Mouse (Mus musculus) heart, adult 2 months (tissue): ENCODE measurements around the gene Pawr. TPM values are rescaled to one million over a fixed set of nuclear protein-coding genes. Genes with fewer than 3 reads are reported as not detected.
"Not testable (repeated sequence)": the region's sequence is repeated elsewhere in the genome, so short reads cannot be mapped to it uniquely, and the experiment has no call there.

ENCODE experiments used
- DNase-seq, 2 experiments: peaks; one replicate each; pipeline ENCODE4 v3.0.0; 2021
- H3K27ac ChIP-seq: fragments of 200-600 bp; 2 replicates; pipeline ENCODE4 v1.8.1; 2022
- H3K27me3 ChIP-seq: fragments of 200-500 bp; 2 replicates; pipeline ENCODE4 v1.6.1; 2012; ENCODE audit warnings: mild to moderate bottlenecking, low read length, inconsistent platforms, mixed read lengths; ENCODE audit not compliant: control insufficient read depth, insufficient read depth
- H3K36me3 ChIP-seq: fragments of 200-500 bp; 2 replicates; pipeline ENCODE4 v1.6.1; 2012; ENCODE audit warnings: low read length, inconsistent platforms; ENCODE audit not compliant: control insufficient read depth, insufficient read depth
- H3K4me1 ChIP-seq: fragments of 200-500 bp; 2 replicates; pipeline ENCODE4 v1.6.1; 2011; ENCODE audit warnings: low read length; ENCODE audit not compliant: control insufficient read depth, insufficient read depth
- H3K4me3 ChIP-seq: fragments of 200-600 bp; 2 replicates; pipeline ENCODE4 v1.8.1; 2022
- H3K79me2 ChIP-seq: fragments of 200-500 bp; replicated peaks from 2 replicates; pipeline ENCODE4 v1.6.1; 2012; ENCODE audit warnings: mild to moderate bottlenecking, inconsistent platforms, low read length, moderate library complexity, mixed read lengths; ENCODE audit not compliant: control insufficient read depth, insufficient read depth
- H3K9ac ChIP-seq: fragments of 200-500 bp; 2 replicates; pipeline ENCODE4 v1.6.1; 2012; ENCODE audit warnings: low read depth, mild to moderate bottlenecking, control low read depth, inconsistent platforms, low read length, mixed read lengths
- CTCF ChIP-seq: fragments of 200-600 bp; IDR thresholded peaks from 2 replicates; pipeline ENCODE4 v1.8.1; 2022; ENCODE audit warnings: antibody characterized with exemption, mild to moderate bottlenecking, moderate library complexity
- EP300 ChIP-seq: fragments of 200-500 bp; IDR thresholded peaks from 2 replicates; pipeline ENCODE4 v1.6.1; 2011; ENCODE audit warnings: low read depth, low read length, control low read depth; ENCODE audit not compliant: insufficient read depth
- POLR2A ChIP-seq: fragments of 200-500 bp; IDR thresholded peaks from 2 replicates; pipeline ENCODE4 v1.6.1; 2011; ENCODE audit warnings: mild to moderate bottlenecking, low read depth, low read length, control low read depth; ENCODE audit not compliant: insufficient read depth
- WGBS: fragments of 180-500 bp; shearing (Covaris S2); methylation state at CpG from one replicate; pipeline ENCODE4 v1.1.7; 2018; 5-methylcytosine and 5-hydroxymethylcytosine counted together
- intact Hi-C: fragments of 180-260 bp; cut with DNase I; formaldehyde crosslinking; loops from one replicate; pipeline ENCODE4 v1.15.1; 2025
- polyA plus RNA-seq: library from polyadenylated mRNA; depleted of rRNA; stranded (reverse); fragments of >200 nt; gene quantifications from 2 replicates; pipeline ENCODE4 v1.2.3, GENCODE M21; 2012
- total RNA-seq, 2 experiments: library from RNA; stranded (reverse); gene quantifications; 2 replicates each; pipeline ENCODE4 v1.2.3; 2021

Pawr gene
- total and polyA plus RNA-seq, 3 experiments, result 2.0 to 3.5 (median 2.5) TPM

DNA sequence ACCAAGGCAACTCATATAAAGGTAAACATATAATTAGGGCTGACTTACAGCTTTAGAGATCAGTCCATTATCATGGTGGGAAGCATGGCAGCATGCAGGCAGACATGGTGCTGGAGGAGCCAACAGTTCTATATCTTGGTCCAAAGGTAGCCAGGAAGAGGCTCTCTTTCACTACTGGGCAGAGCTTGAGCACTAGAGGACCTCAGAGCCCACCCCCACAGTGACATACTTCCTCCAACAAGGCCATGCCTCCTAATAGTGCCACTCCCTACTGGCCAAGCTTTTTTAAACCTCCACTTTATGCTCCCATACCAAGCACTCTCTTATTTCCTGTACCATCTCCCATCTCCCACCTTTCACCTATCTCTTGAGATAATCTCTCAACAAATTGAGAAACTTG lies 11.8 kb downstream of the Pawr start:
- DNase-seq, result no peak
- Histone ChIP-seq H3K27ac (no peak overlapping the region), H3K36me3 (no peaks in the 10 kb centered on the region), H3K27me3 (no peaks in the 10 kb centered on the region), H3K79me2 (no peaks in the 10 kb centered on the region), H3K9ac (no peak overlapping the region), H3K4me1 (no peaks in the 10 kb centered on the region), H3K4me3 (no peak overlapping the region)
- intact Hi-C loops, result loop anchor here (5.0 kb wide), 1 partner anchor 74 kb away; no protein-coding TSS in a partner anchor
- no peak for TF ChIP-seq CTCF
- no peak for TF ChIP-seq POLR2A
- TF ChIP-seq EP300, result no peak

DNA sequence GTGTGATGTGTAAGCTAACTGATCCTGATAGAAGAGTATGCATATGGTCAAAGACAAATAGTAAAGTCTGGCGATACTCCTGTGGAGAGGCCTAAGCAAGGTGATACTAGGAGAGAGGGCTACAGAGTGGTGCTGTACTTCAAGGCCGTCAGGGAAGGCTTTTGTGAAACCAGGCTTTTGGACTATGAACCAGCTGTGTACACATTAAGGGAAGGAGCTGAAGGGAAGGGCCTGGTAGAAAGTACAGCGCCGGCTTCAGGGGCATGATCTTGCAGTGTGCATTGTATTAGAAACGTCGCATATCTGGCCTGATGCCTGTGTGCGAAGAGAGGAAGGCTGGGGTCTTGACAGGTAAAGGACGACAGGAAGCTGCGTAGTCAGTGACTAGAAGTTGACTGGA lies 13.2 kb downstream of the Pawr start:
- intact Hi-C loops, result no loop called here
- H3K4me3 ChIP-seq, result no peak overlapping the region
- H3K9ac ChIP-seq, result no peak overlapping the region
- no peaks in the 10 kb centered on the region for H3K27me3 ChIP-seq
- H3K79me2 ChIP-seq, result no peaks in the 10 kb centered on the region
- 95% methylated on average over 9 of the region's 9 CpGs for WGBS
- no peak for TF ChIP-seq EP300
- TF ChIP-seq POLR2A, result no peak
- TF ChIP-seq CTCF, result no peak
- DNase-seq, result no peak
- no peaks in the 10 kb centered on the region for H3K36me3 ChIP-seq
- H3K27ac ChIP-seq, result no peak overlapping the region
- no peaks in the 10 kb centered on the region for H3K4me1 ChIP-seq

DNA sequence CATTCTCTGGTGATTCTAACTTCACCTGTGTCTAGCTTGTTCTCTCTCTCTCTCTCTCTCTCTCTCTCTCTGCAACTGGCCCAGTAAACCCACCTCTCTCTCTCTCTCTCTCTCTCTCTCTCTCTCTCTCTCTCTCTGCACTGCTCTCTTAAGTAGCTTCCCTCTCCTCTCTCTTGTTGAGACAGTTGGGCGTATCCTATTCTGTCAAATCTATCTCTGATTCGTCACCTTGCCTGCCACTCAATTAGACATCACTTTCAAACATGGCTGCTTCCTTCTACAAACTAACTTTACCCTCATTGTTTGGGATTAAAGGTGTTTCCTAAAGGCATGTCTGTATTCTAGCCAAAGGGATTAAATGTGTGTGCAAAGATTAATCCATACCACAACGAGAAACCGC lies 14.4 kb downstream of the Pawr start:
- 96% methylated on average over 4 of the region's 4 CpGs for WGBS
- H3K4me3 ChIP-seq, H3K27ac ChIP-seq, H3K4me1 ChIP-seq, DNase-seq, H3K27me3 ChIP-seq, H3K36me3 ChIP-seq, H3K79me2 ChIP-seq, intact Hi-C loops, H3K9ac ChIP-seq: not testable (repeated sequence)

DNA sequence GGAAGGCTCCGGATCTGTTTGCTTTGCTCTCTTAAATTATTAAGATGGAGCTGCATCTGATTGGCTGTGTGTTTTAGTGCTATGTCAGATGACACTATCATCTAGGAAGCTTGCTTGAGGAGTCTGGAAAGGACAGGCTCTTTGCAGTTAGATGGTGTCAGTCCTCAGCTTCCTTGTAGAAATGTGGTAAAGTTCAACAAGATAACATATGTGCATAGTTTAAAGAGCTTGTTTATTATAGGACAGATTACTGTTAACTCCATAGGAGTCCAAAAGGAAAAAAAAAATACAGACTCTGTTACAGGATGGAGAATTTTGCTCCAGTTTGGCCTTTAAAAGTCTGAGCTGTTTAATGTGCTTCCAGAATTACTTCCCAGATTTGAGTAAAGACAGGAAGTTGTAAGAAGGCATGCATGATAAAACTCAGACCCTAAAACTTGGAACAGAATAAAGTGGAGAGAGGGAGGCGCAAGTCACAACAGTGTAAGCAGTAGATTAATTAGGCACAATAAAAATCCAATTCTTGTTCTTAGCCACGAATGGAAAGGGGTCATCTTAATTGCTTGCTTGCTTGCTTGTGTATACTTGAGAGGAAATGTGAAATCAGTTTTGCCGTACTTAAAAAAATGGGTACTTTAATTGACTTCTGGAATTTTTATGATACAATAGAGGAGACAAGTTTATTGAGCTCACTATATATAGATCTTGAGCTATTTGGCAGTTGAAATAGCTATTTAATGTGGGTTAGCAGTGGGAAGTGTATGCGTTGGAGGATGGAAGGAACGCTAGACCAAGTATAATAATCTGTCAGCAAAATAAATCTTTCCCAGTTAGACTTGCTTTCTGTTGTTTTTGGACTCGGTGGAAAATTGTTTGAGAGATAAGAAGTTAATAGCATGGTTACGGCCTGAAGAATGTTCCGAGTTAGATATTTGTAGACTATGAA lies 18.5 kb downstream of the Pawr start:
- no peak for DNase-seq
- no peak overlapping the region; the same call in 1 of the 2 replicates for H3K27ac ChIP-seq
- H3K4me1 ChIP-seq, result no peaks in the 10 kb centered on the region; the same call in 1 of the 2 replicates
- no peaks in the 10 kb centered on the region for H3K27me3 ChIP-seq
- no peak overlapping the region for H3K9ac ChIP-seq
- no peaks in the 10 kb centered on the region for H3K79me2 ChIP-seq
- 46% methylated on average over 9 of the region's 9 CpGs for WGBS
- no peak overlapping the region for H3K4me3 ChIP-seq
- TF ChIP-seq EP300, result no peak
- TF ChIP-seq POLR2A, result no peak
- no peak for TF ChIP-seq CTCF
- intact Hi-C loops, result no loop called here
- no peaks in the 10 kb centered on the region for H3K36me3 ChIP-seq

DNA sequence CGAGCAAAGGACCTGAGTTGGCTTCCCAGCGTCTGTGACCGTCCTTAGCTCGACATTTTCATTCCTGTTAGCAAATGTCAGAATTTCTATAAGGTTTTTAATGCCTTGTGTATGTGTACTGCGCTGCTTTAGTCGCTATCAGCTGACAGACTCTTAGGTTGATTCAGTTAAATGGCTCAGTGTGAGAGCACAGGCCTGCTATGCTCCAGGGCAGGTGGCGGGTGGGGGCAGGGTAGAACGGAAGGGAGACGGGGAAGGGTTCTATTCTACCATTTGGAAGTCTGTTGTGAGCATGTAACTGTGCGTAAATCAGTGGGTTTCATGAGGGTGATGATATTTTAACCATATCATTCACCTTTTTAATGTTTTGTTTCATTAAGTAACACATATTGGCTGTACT lies 21.0 kb downstream of the Pawr start:
- H3K9ac ChIP-seq, result no peak overlapping the region
- no peak overlapping the region for H3K27ac ChIP-seq
- no peak for DNase-seq
- no peaks in the 10 kb centered on the region for H3K36me3 ChIP-seq
- WGBS, result 89% methylated on average over 10 of the region's 10 CpGs
- H3K79me2 ChIP-seq, result no peaks in the 10 kb centered on the region
- no peaks in the 10 kb centered on the region for H3K27me3 ChIP-seq
- no peak overlapping the region for H3K4me3 ChIP-seq
- TF ChIP-seq EP300 (no peak), POLR2A (no peak), CTCF (no peak)
- H3K4me1 ChIP-seq, result no peaks in the 10 kb centered on the region; the same call in 1 of the 2 replicates
- intact Hi-C loops, result no loop called here

DNA sequence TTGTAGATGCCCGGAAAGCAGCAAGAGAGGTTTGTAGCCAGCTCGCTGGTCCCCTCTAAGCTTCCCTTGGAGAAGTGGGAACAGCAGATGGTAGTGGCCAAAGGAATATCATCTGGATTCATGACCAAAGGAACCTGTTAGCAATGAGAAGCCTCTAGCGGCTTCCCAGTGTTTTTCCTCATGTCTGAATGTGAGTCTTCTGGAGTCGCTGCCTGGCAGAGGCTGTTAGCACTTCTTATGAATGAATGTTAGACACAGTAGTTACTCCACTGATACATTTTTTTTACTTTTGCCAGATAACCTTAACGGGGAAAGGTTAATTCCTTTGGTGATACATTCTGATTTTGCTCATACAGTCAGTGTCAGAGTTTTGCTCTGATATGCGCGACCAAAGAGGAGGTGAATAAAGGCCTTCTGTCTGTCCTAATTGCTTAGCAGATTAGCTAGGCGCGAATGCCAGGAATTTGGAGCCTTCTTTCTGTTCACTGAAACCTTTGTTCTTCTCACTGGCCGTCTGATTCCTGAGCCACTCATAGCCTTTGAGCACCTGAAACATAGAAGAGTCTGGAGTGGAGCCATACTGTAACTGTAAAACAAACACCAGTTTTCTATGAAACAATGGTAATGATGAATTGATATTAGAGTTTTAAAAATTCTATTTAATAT lies 22.9 kb downstream of the Pawr start:
- Histone ChIP-seq H3K36me3 (no peaks in the 10 kb centered on the region), H3K27me3 (no peaks in the 10 kb centered on the region), H3K9ac (no peak overlapping the region), H3K4me1 (no peaks in the 10 kb centered on the region; the same call in 1 of the 2 replicates), H3K79me2 (no peaks in the 10 kb centered on the region), H3K4me3 (no peak overlapping the region), H3K27ac (no peak overlapping the region)
- DNase-seq, result no peak
- TF ChIP-seq POLR2A, result no peak
- TF ChIP-seq CTCF, result no peak
- TF ChIP-seq EP300, result no peak
- intact Hi-C loops, result no loop called here
- 57% methylated on average over 10 of the region's 10 CpGs for WGBS
